Mouse (Mus musculus) C2C12 (cell line): ENCODE data around the gene Cnn1.

ENCODE experiments used
- CEBPB ChIP-seq: IDR thresholded peaks from one replicate; pipeline ENCODE4 v1.6.1; 2011; ENCODE audit warnings: low read depth, mild to moderate bottlenecking, control low read depth, moderate library complexity
- CTCF ChIP-seq: IDR thresholded peaks from one replicate; pipeline ENCODE4 v1.5.1; 2011; ENCODE audit not compliant: control insufficient read depth, insufficient read depth, insufficient read length
- MAX ChIP-seq: IDR thresholded peaks from one replicate; pipeline ENCODE4 v1.6.1; 2011; ENCODE audit warnings: mild to moderate bottlenecking, control low read depth
- MYOG ChIP-seq: IDR thresholded peaks from one replicate; pipeline ENCODE4 v1.6.1; 2011; ENCODE audit not compliant: control insufficient read depth, insufficient read length; ENCODE audit errors: extremely low read depth
- USF1 ChIP-seq: IDR thresholded peaks from one replicate; pipeline ENCODE4 v1.6.1; 2011; ENCODE audit warnings: low read depth, mild to moderate bottlenecking, control low read depth, moderate library complexity

DNA sequence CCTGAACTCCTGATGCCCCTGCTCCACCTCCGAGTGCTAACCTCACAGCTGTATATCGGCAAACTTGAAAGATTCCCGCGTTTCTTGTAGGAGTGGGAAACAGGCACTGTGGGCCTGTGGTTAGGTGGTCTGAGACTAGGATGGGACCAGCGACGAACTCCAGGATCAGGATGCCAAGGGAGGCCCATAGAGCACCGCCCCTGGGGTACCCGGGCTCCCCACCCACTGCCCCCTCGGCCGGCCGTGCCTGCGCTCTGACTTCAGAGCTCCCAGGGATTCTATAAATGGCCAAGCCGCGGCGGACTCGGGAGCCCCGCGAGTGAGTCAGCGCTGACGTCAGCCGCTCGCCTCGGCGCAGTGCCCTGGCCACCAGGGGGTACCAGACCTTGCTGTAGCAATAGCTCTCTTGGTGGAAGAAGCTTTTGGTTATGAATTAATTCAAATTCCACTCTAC is 3.1 kb upstream of the Cnn1 start:
- TF ChIP-seq CTCF: peak; percentile 78
- no peak for TF ChIP-seq USF1
- no peak for TF ChIP-seq MYOG
- no peak for TF ChIP-seq CEBPB
- TF ChIP-seq MAX: no peak
